Mouse (Mus musculus) MEL (cell line): Measurements from ENCODE around the gene Arhgap44. TPM values are rescaled to one million over a fixed set of nuclear protein-coding genes. Genes with fewer than 3 reads are reported as not detected.

Experiments
- DNase-seq: peaks from one replicate; pipeline ENCODE4 v3.0.0; 2011; ENCODE audit warnings: low read depth, low spot score
- H3K27ac ChIP-seq: 2 replicates; pipeline ENCODE4 v1.5.1; 2012; ENCODE audit warnings: low read depth, mild to moderate bottlenecking, control low read depth, low read length, moderate library complexity; ENCODE audit not compliant: control insufficient read depth
- H3K27me3 ChIP-seq, 2 experiments: fragments of 150-350 bp in 1 of 2; sonication (generic) in 1 of 2; 2 replicates each; pipeline ENCODE4 v1.6.1; 2012; ENCODE audit warnings: low read length in 2 of 2, mild to moderate bottlenecking in 2 of 2, improper control_type of control experiment in 1 of 2, moderate library complexity in 1 of 2; ENCODE audit not compliant: insufficient read depth in 2 of 2, control insufficient read depth in 1 of 2
- H3K36me3 ChIP-seq, 2 experiments: 2 replicates each; pipeline ENCODE4 v1.6.1; 2012 to 2014; ENCODE audit warnings: low read length in 2 of 2, improper control_type of control experiment in 1 of 2, inconsistent platforms in 1 of 2, mild to moderate bottlenecking in 1 of 2; ENCODE audit not compliant: insufficient read depth in 2 of 2, control insufficient read depth in 1 of 2
- H3K4me1 ChIP-seq, 2 experiments: fragments of 150-350 bp in 1 of 2; sonication (generic) in 1 of 2; 2 replicates each; pipeline ENCODE4 v1.6.1; 2012; ENCODE audit warnings: low read length in 2 of 2, improper control_type of control experiment in 1 of 2, mild to moderate bottlenecking in 1 of 2; ENCODE audit not compliant: insufficient read depth in 2 of 2, control insufficient read depth in 1 of 2
- H3K4me3 ChIP-seq, 2 experiments: fragments of 150-350 bp in 1 of 2; sonication (generic) in 1 of 2; 2 replicates each; pipeline ENCODE4 v1.5.1; 2012; ENCODE audit warnings: low read depth in 2 of 2, low read length in 2 of 2, mild to moderate bottlenecking in 2 of 2, moderate library complexity in 2 of 2, control low read depth in 1 of 2, improper control_type of control experiment in 1 of 2; ENCODE audit not compliant: control insufficient read depth in 1 of 2, insufficient read depth in 1 of 2
- H3K79me2 ChIP-seq: 2 replicates; pipeline ENCODE4 v1.6.1; 2012; ENCODE audit warnings: mild to moderate bottlenecking, low read length, moderate library complexity; ENCODE audit not compliant: control insufficient read depth, poor library complexity, insufficient read depth
- H3K9ac ChIP-seq: 2 replicates; pipeline ENCODE4 v1.6.1; 2012; ENCODE audit warnings: low read depth, mild to moderate bottlenecking, control low read depth, low read length, moderate library complexity; ENCODE audit not compliant: control insufficient read depth, poor library complexity, severe bottlenecking
- H3K9me3 ChIP-seq: fragments of 150-350 bp; sonication (generic); replicated peaks from 2 replicates; pipeline ENCODE4 v1.6.1; 2012; ENCODE audit warnings: mild to moderate bottlenecking, low read length, improper control_type of control experiment, moderate library complexity; ENCODE audit not compliant: insufficient read depth
- BHLHE40 ChIP-seq: IDR thresholded peaks from 2 replicates; pipeline ENCODE4 v1.6.1; 2012; ENCODE audit warnings: low read depth, mild to moderate bottlenecking, inconsistent platforms, low read length, improper control_type of control experiment, borderline replicate concordance
- CHD1 ChIP-seq: IDR thresholded peaks from 2 replicates; pipeline ENCODE4 v1.6.1; 2012; ENCODE audit warnings: low read depth, mild to moderate bottlenecking, inconsistent platforms, low read length, improper control_type of control experiment
- CHD2 ChIP-seq: IDR thresholded peaks from 2 replicates; pipeline ENCODE4 v1.6.1; 2011; ENCODE audit warnings: low read length, improper control_type of control experiment
- CTCF ChIP-seq, 3 experiments: IDR thresholded peaks in 2 of 3; conservative IDR thresholded peaks in 1 of 3; 2 replicates each; pipeline ENCODE4 v1.5.1; 2011 to 2012; ENCODE audit warnings: low read length in 3 of 3, low read depth in 2 of 3, mild to moderate bottlenecking in 2 of 3, improper control_type of control experiment in 1 of 3, inconsistent platforms in 1 of 3, mixed read lengths in 1 of 3, moderate library complexity in 1 of 3; ENCODE audit not compliant: control insufficient read depth in 1 of 3, insufficient read depth in 1 of 3, poor library complexity in 1 of 3, severe bottlenecking in 1 of 3
- ELF1 ChIP-seq: IDR thresholded peaks from 2 replicates; pipeline ENCODE4 v1.6.1; 2014; ENCODE audit warnings: low read depth, mild to moderate bottlenecking, inconsistent platforms, low read length, improper control_type of control experiment, moderate library complexity
- EP300 ChIP-seq, 2 experiments: IDR thresholded peaks; 2 replicates each; pipeline ENCODE4 v1.6.1; 2011; ENCODE audit warnings: improper control_type of control experiment in 2 of 2, low read length in 2 of 2, low read depth in 1 of 2, mild to moderate bottlenecking in 1 of 2
- ETS1 ChIP-seq: IDR thresholded peaks from 2 replicates; pipeline ENCODE4 v1.6.1; 2012; ENCODE audit warnings: low read depth, mild to moderate bottlenecking, inconsistent platforms, low read length, improper control_type of control experiment, moderate library complexity
- GABPA ChIP-seq: IDR thresholded peaks from 2 replicates; pipeline ENCODE4 v1.6.1; 2012; ENCODE audit warnings: low read depth, mild to moderate bottlenecking, inconsistent platforms, low read length, improper control_type of control experiment, moderate library complexity
- HCFC1 ChIP-seq: IDR thresholded peaks from 2 replicates; pipeline ENCODE4 v1.6.1; 2012; ENCODE audit warnings: low read depth, mild to moderate bottlenecking, inconsistent platforms, low read length, improper control_type of control experiment, moderate library complexity
- JUND ChIP-seq: IDR thresholded peaks from 2 replicates; pipeline ENCODE4 v1.6.1; 2011; ENCODE audit warnings: low read depth, mild to moderate bottlenecking, improper control_type of control experiment, low read length
- MAFK ChIP-seq: IDR thresholded peaks from 2 replicates; pipeline ENCODE4 v1.6.1; 2011; ENCODE audit warnings: low read depth, mild to moderate bottlenecking, low read length, improper control_type of control experiment, borderline replicate concordance
- MAX ChIP-seq: IDR thresholded peaks from 2 replicates; pipeline ENCODE4 v1.6.1; 2011; ENCODE audit warnings: low read length, improper control_type of control experiment
- MAZ ChIP-seq: IDR thresholded peaks from 2 replicates; pipeline ENCODE4 v1.6.1; 2012; ENCODE audit warnings: low read depth, mild to moderate bottlenecking, inconsistent platforms, low read length, improper control_type of control experiment
- MEF2A ChIP-seq: IDR thresholded peaks from 2 replicates; pipeline ENCODE4 v1.6.1; 2014; ENCODE audit warnings: low read depth, mild to moderate bottlenecking, inconsistent platforms, low read length, improper control_type of control experiment; ENCODE audit not compliant: poor library complexity, insufficient replicate concordance, severe bottlenecking; ENCODE audit errors: extremely low read depth
- MXI1 ChIP-seq: IDR thresholded peaks from 2 replicates; pipeline ENCODE4 v1.6.1; 2011; ENCODE audit warnings: mild to moderate bottlenecking, low read depth, low read length, improper control_type of control experiment
- MYB ChIP-seq: IDR thresholded peaks from 2 replicates; pipeline ENCODE4 v1.6.1; 2011; ENCODE audit warnings: mild to moderate bottlenecking, low read depth, low read length, improper control_type of control experiment
- MYC ChIP-seq: IDR thresholded peaks from 2 replicates; pipeline ENCODE4 v1.6.1; 2011; ENCODE audit warnings: low read depth, mild to moderate bottlenecking, low read length, improper control_type of control experiment, moderate library complexity
- NELFE ChIP-seq: IDR thresholded peaks from 2 replicates; pipeline ENCODE4 v1.6.1; 2011; ENCODE audit warnings: low read depth, low read length, improper control_type of control experiment
- POLR2AphosphoS2 ChIP-seq: IDR thresholded peaks from 2 replicates; pipeline ENCODE4 v1.6.1; 2011; ENCODE audit warnings: low read length, improper control_type of control experiment
- RAD21 ChIP-seq: IDR thresholded peaks from 2 replicates; pipeline ENCODE4 v1.6.1; 2011; ENCODE audit warnings: mild to moderate bottlenecking, low read depth, low read length, improper control_type of control experiment
- RCOR1 ChIP-seq: IDR thresholded peaks from 2 replicates; pipeline ENCODE4 v1.6.1; 2012; ENCODE audit warnings: low read depth, mild to moderate bottlenecking, inconsistent platforms, low read length, improper control_type of control experiment
- SIN3A ChIP-seq: IDR thresholded peaks from 2 replicates; pipeline ENCODE4 v1.6.1; 2012; ENCODE audit warnings: low read length, improper control_type of control experiment, inconsistent platforms
- TAL1 ChIP-seq: IDR thresholded peaks from 2 replicates; pipeline ENCODE4 v1.6.1; 2012; ENCODE audit warnings: mild to moderate bottlenecking, inconsistent platforms, low read length, moderate library complexity, mixed read lengths
- TBP ChIP-seq: IDR thresholded peaks from 2 replicates; pipeline ENCODE4 v1.8.0; 2011; ENCODE audit warnings: low read depth, low read length, improper control_type of control experiment
- TCF12 ChIP-seq: IDR thresholded peaks from 2 replicates; pipeline ENCODE4 v1.6.1; 2014; ENCODE audit warnings: low read depth, mild to moderate bottlenecking, inconsistent platforms, low read length, improper control_type of control experiment, moderate library complexity
- USF1 ChIP-seq: IDR thresholded peaks from 2 replicates; pipeline ENCODE4 v1.6.1; 2014; ENCODE audit warnings: low read depth, mild to moderate bottlenecking, inconsistent platforms, low read length, improper control_type of control experiment, moderate library complexity
- USF2 ChIP-seq, 2 experiments: IDR thresholded peaks; 2 replicates each; pipeline ENCODE4 v1.6.1; 2011 to 2012; ENCODE audit warnings: improper control_type of control experiment in 2 of 2, low read length in 2 of 2, borderline replicate concordance in 1 of 2, inconsistent platforms in 1 of 2, low read depth in 1 of 2, mild to moderate bottlenecking in 1 of 2; ENCODE audit not compliant: insufficient read depth in 1 of 2
- ZC3H11A ChIP-seq: IDR thresholded peaks from 2 replicates; pipeline ENCODE4 v1.6.1; 2012; ENCODE audit warnings: low read depth, mild to moderate bottlenecking, inconsistent platforms, low read length, improper control_type of control experiment
- ZKSCAN1 ChIP-seq: IDR thresholded peaks from 2 replicates; pipeline ENCODE4 v1.6.1; 2012; ENCODE audit warnings: low read depth, mild to moderate bottlenecking, inconsistent platforms, low read length, improper control_type of control experiment, moderate library complexity
- ZNF384 ChIP-seq: IDR thresholded peaks from 2 replicates; pipeline ENCODE4 v1.6.1; 2012; ENCODE audit warnings: low read depth, mild to moderate bottlenecking, inconsistent platforms, low read length, improper control_type of control experiment
- polyA plus RNA-seq, 2 experiments: library from polyadenylated mRNA; stranded (reverse) in 1 of 2; unstranded in 1 of 2; fragments of >175 nt in 1 of 2; fragments of >200 nt in 1 of 2; gene quantifications; 2 replicates each; pipeline versions ENCODE4 v1.2.1 to v1.2.4; 2012; ENCODE audit warnings: low replicate concordance in 2 of 2, low read depth in 1 of 2; ENCODE audit not compliant: insufficient read length in 2 of 2, insufficient read depth in 1 of 2, missing spikeins in 1 of 2
- total RNA-seq: library from RNA; depleted of rRNA; stranded (reverse); fragments of 300-350 nt; gene quantifications from 2 replicates; pipeline ENCODE4 v1.2.3, GENCODE M21; 2012

The Arhgap44 gene
- total and polyA plus RNA-seq, 3 experiments = 0.08 TPM; not detected in 2

GRCm38 (mm10) chr11:64979489-64979845 is 183.3 kb downstream of the Arhgap44 start:
- TF ChIP-seq ZC3H11A (no peak), RAD21 (no peak), JUND (no peak), MYB (no peak), HCFC1 (no peak), ETS1 (no peak), ZNF384 (no peak), USF2 (IDR thresholded peaks at IDR 0.05; ENCODE audit: borderline replicate concordance in 1 of 2, insufficient read depth in 1 of 2, low read depth in 1 of 2, low read length in 2 of 2) (no peak), MEF2A (no peak), CHD2 (no peak), ZKSCAN1 (no peak), USF1 (no peak), MYC (no peak), TAL1 (no peak), SIN3A (no peak), NELFE (no peak), RCOR1 (no peak), EP300 (IDR thresholded peaks at IDR 0.05; ENCODE audit: low read depth in 1 of 2, low read length in 2 of 2) (no peak), MAFK (no peak)
- 0 out of 2 replicates have a peak overlapping the region, but pooled peaks have one; percentile 11 for H3K27ac ChIP-seq
- H3K36me3 ChIP-seq = peaks cover 5 to 14% of the 10 kb centered on the region in 2 experiments
- H3K4me3 ChIP-seq = peak overlapping the region; percentile 90 to 95
- peaks cover 13% of the 10 kb centered on the region for H3K79me2 ChIP-seq
- no peaks in the 10 kb centered on the region for H3K27me3 ChIP-seq
- no peaks in the 10 kb centered on the region for H3K9me3 ChIP-seq
- peaks cover 0 to 15% of the 10 kb centered on the region in 2 experiments; a peak in 2 of 4 replicates for H3K4me1 ChIP-seq
- peak; percentile 52 for DNase-seq
- H3K9ac ChIP-seq = peak overlapping the region; percentile 88

- Histone ChIP-seq H3K27ac (peak within 1 kb of the TSS; percentile 39), H3K4me3 (peak within 1 kb of the TSS; percentile 90 to 95), H3K9me3 (no peaks in the 10 kb centered on the region), H3K27me3 (no peaks in the 10 kb centered on the region; a peak in 1 of 4 replicates), H3K79me2 (peaks cover 13% of the 10 kb centered on the region), H3K4me1 (peaks cover 0 to 15% of the 10 kb centered on the region in 2 experiments; a peak in 2 of 4 replicates), H3K36me3 (peaks cover 4 to 14% of the 10 kb centered on the region in 2 experiments), H3K9ac (peak within 1 kb of the TSS; percentile 88)
- DNase-seq = peak; percentile 99
- TF ChIP-seq USF2 (IDR thresholded peaks at IDR 0.05; ENCODE audit: borderline replicate concordance in 1 of 2, insufficient read depth in 1 of 2, low read depth in 1 of 2, low read length in 2 of 2) (no peak), POLR2AphosphoS2 (peak; percentile 66), MXI1 (peak; percentile 97), NELFE (peak; percentile 96), ELF1 (peak; percentile 99), ZC3H11A (no peak), GABPA (no peak), MAX (peak; percentile 90), CTCF (IDR thresholded peaks at IDR 0.05 in 2 of 3, conservative IDR thresholded peaks at IDR 0.05 in 1 of 3; ENCODE audit: control insufficient read depth in 1 of 3, insufficient read depth in 1 of 3, low read depth in 2 of 3, low read length in 3 of 3, poor library complexity in 1 of 3, severe bottlenecking in 1 of 3) (no peak), RCOR1 (no peak), MAZ (no peak), EP300 (IDR thresholded peaks at IDR 0.05; ENCODE audit: low read depth in 1 of 2, low read length in 2 of 2) (no peak), ZNF384 (no peak), MEF2A (no peak), TCF12 (peak; percentile 39; the same call in 1 of the 2 replicates), TBP (peak; percentile 92), CHD1 (no peak), BHLHE40 (no peak)
Measured at GRCm38 (mm10) chr11:64978720-64979488, 183.9 kb downstream of the Arhgap44 start, which contains the start of gene Elac2. Gene Elac2 (plus strand): TSS chr11:64979038.
